Mouse (Mus musculus) MEL (cell line): ENCODE data around the gene Sdccag8. TPM values are rescaled to one million over a fixed set of nuclear protein-coding genes. Genes with fewer than 3 reads are reported as not detected.

ENCODE experiments used
- DNase-seq: peaks from one replicate; pipeline ENCODE4 v3.0.0; 2011; ENCODE audit warnings: low read depth, low spot score
- H3K27ac ChIP-seq: 2 replicates; pipeline ENCODE4 v1.5.1; 2012; ENCODE audit warnings: low read depth, mild to moderate bottlenecking, control low read depth, low read length, moderate library complexity; ENCODE audit not compliant: control insufficient read depth
- H3K27me3 ChIP-seq, 2 experiments: fragments of 150-350 bp in 1 of 2; sonication (generic) in 1 of 2; 2 replicates each; pipeline ENCODE4 v1.6.1; 2012; ENCODE audit warnings: low read length in 2 of 2, mild to moderate bottlenecking in 2 of 2, improper control_type of control experiment in 1 of 2, moderate library complexity in 1 of 2; ENCODE audit not compliant: insufficient read depth in 2 of 2, control insufficient read depth in 1 of 2
- H3K36me3 ChIP-seq, 2 experiments: 2 replicates each; pipeline ENCODE4 v1.6.1; 2012 to 2014; ENCODE audit warnings: low read length in 2 of 2, improper control_type of control experiment in 1 of 2, inconsistent platforms in 1 of 2, mild to moderate bottlenecking in 1 of 2; ENCODE audit not compliant: insufficient read depth in 2 of 2, control insufficient read depth in 1 of 2
- H3K4me1 ChIP-seq, 2 experiments: fragments of 150-350 bp in 1 of 2; sonication (generic) in 1 of 2; 2 replicates each; pipeline ENCODE4 v1.6.1; 2012; ENCODE audit warnings: low read length in 2 of 2, improper control_type of control experiment in 1 of 2, mild to moderate bottlenecking in 1 of 2; ENCODE audit not compliant: insufficient read depth in 2 of 2, control insufficient read depth in 1 of 2
- H3K4me3 ChIP-seq, 2 experiments: fragments of 150-350 bp in 1 of 2; sonication (generic) in 1 of 2; 2 replicates each; pipeline ENCODE4 v1.5.1; 2012; ENCODE audit warnings: low read depth in 2 of 2, low read length in 2 of 2, mild to moderate bottlenecking in 2 of 2, moderate library complexity in 2 of 2, control low read depth in 1 of 2, improper control_type of control experiment in 1 of 2; ENCODE audit not compliant: control insufficient read depth in 1 of 2, insufficient read depth in 1 of 2
- H3K79me2 ChIP-seq: 2 replicates; pipeline ENCODE4 v1.6.1; 2012; ENCODE audit warnings: mild to moderate bottlenecking, low read length, moderate library complexity; ENCODE audit not compliant: control insufficient read depth, poor library complexity, insufficient read depth
- H3K9ac ChIP-seq: 2 replicates; pipeline ENCODE4 v1.6.1; 2012; ENCODE audit warnings: low read depth, mild to moderate bottlenecking, control low read depth, low read length, moderate library complexity; ENCODE audit not compliant: control insufficient read depth, poor library complexity, severe bottlenecking
- H3K9me3 ChIP-seq: fragments of 150-350 bp; sonication (generic); replicated peaks from 2 replicates; pipeline ENCODE4 v1.6.1; 2012; ENCODE audit warnings: mild to moderate bottlenecking, low read length, improper control_type of control experiment, moderate library complexity; ENCODE audit not compliant: insufficient read depth
- ETS1 ChIP-seq: IDR thresholded peaks from 2 replicates; pipeline ENCODE4 v1.6.1; 2012; ENCODE audit warnings: low read depth, mild to moderate bottlenecking, inconsistent platforms, low read length, improper control_type of control experiment, moderate library complexity
- GABPA ChIP-seq: IDR thresholded peaks from 2 replicates; pipeline ENCODE4 v1.6.1; 2012; ENCODE audit warnings: low read depth, mild to moderate bottlenecking, inconsistent platforms, low read length, improper control_type of control experiment, moderate library complexity
- GATA1 ChIP-seq: IDR thresholded peaks from 2 replicates; pipeline ENCODE4 v1.6.1; 2011; ENCODE audit warnings: low read depth, low read length, improper control_type of control experiment
- HCFC1 ChIP-seq: IDR thresholded peaks from 2 replicates; pipeline ENCODE4 v1.6.1; 2012; ENCODE audit warnings: low read depth, mild to moderate bottlenecking, inconsistent platforms, low read length, improper control_type of control experiment, moderate library complexity
- KAT2A ChIP-seq: conservative IDR thresholded peaks from 2 replicates; pipeline ENCODE4 v1.6.1; 2012; ENCODE audit warnings: low read depth, low read length, improper control_type of control experiment, inconsistent platforms
- MAFK ChIP-seq: IDR thresholded peaks from 2 replicates; pipeline ENCODE4 v1.6.1; 2011; ENCODE audit warnings: low read depth, mild to moderate bottlenecking, low read length, improper control_type of control experiment, borderline replicate concordance
- MEF2A ChIP-seq: IDR thresholded peaks from 2 replicates; pipeline ENCODE4 v1.6.1; 2014; ENCODE audit warnings: low read depth, mild to moderate bottlenecking, inconsistent platforms, low read length, improper control_type of control experiment; ENCODE audit not compliant: poor library complexity, insufficient replicate concordance, severe bottlenecking; ENCODE audit errors: extremely low read depth
- MYB ChIP-seq: IDR thresholded peaks from 2 replicates; pipeline ENCODE4 v1.6.1; 2011; ENCODE audit warnings: mild to moderate bottlenecking, low read depth, low read length, improper control_type of control experiment
- MYC ChIP-seq: IDR thresholded peaks from 2 replicates; pipeline ENCODE4 v1.6.1; 2011; ENCODE audit warnings: low read depth, mild to moderate bottlenecking, low read length, improper control_type of control experiment, moderate library complexity
- NRF1 ChIP-seq: IDR thresholded peaks from 2 replicates; pipeline ENCODE4 v1.6.1; 2014; ENCODE audit warnings: low read depth, mild to moderate bottlenecking, inconsistent platforms, low read length, improper control_type of control experiment, moderate library complexity; ENCODE audit not compliant: poor library complexity, insufficient read depth, severe bottlenecking
- POLR2AphosphoS2 ChIP-seq: IDR thresholded peaks from 2 replicates; pipeline ENCODE4 v1.6.1; 2011; ENCODE audit warnings: low read length, improper control_type of control experiment
- TAL1 ChIP-seq: IDR thresholded peaks from 2 replicates; pipeline ENCODE4 v1.6.1; 2012; ENCODE audit warnings: mild to moderate bottlenecking, inconsistent platforms, low read length, moderate library complexity, mixed read lengths
- TBP ChIP-seq: IDR thresholded peaks from 2 replicates; pipeline ENCODE4 v1.8.0; 2011; ENCODE audit warnings: low read depth, low read length, improper control_type of control experiment
- TCF12 ChIP-seq: IDR thresholded peaks from 2 replicates; pipeline ENCODE4 v1.6.1; 2014; ENCODE audit warnings: low read depth, mild to moderate bottlenecking, inconsistent platforms, low read length, improper control_type of control experiment, moderate library complexity
- USF1 ChIP-seq: IDR thresholded peaks from 2 replicates; pipeline ENCODE4 v1.6.1; 2014; ENCODE audit warnings: low read depth, mild to moderate bottlenecking, inconsistent platforms, low read length, improper control_type of control experiment, moderate library complexity
- ZC3H11A ChIP-seq: IDR thresholded peaks from 2 replicates; pipeline ENCODE4 v1.6.1; 2012; ENCODE audit warnings: low read depth, mild to moderate bottlenecking, inconsistent platforms, low read length, improper control_type of control experiment
- ZMIZ1 ChIP-seq: IDR thresholded peaks from 2 replicates; pipeline ENCODE4 v1.6.1; 2012; ENCODE audit warnings: low read depth, mild to moderate bottlenecking, inconsistent platforms, low read length, improper control_type of control experiment, moderate library complexity
- ZNF384 ChIP-seq: IDR thresholded peaks from 2 replicates; pipeline ENCODE4 v1.6.1; 2012; ENCODE audit warnings: low read depth, mild to moderate bottlenecking, inconsistent platforms, low read length, improper control_type of control experiment
- polyA plus RNA-seq, 2 experiments: library from polyadenylated mRNA; stranded (reverse) in 1 of 2; unstranded in 1 of 2; fragments of >175 nt in 1 of 2; fragments of >200 nt in 1 of 2; gene quantifications; 2 replicates each; pipeline versions ENCODE4 v1.2.1 to v1.2.4; 2012; ENCODE audit warnings: low replicate concordance in 2 of 2, low read depth in 1 of 2; ENCODE audit not compliant: insufficient read length in 2 of 2, insufficient read depth in 1 of 2, missing spikeins in 1 of 2
- total RNA-seq: library from RNA; depleted of rRNA; stranded (reverse); fragments of 300-350 nt; gene quantifications from 2 replicates; pipeline ENCODE4 v1.2.3, GENCODE M21; 2012

Sdccag8 gene
- total and polyA plus RNA-seq, 3 experiments = 4.6 to 7.8 TPM; not detected in 1

DNA sequence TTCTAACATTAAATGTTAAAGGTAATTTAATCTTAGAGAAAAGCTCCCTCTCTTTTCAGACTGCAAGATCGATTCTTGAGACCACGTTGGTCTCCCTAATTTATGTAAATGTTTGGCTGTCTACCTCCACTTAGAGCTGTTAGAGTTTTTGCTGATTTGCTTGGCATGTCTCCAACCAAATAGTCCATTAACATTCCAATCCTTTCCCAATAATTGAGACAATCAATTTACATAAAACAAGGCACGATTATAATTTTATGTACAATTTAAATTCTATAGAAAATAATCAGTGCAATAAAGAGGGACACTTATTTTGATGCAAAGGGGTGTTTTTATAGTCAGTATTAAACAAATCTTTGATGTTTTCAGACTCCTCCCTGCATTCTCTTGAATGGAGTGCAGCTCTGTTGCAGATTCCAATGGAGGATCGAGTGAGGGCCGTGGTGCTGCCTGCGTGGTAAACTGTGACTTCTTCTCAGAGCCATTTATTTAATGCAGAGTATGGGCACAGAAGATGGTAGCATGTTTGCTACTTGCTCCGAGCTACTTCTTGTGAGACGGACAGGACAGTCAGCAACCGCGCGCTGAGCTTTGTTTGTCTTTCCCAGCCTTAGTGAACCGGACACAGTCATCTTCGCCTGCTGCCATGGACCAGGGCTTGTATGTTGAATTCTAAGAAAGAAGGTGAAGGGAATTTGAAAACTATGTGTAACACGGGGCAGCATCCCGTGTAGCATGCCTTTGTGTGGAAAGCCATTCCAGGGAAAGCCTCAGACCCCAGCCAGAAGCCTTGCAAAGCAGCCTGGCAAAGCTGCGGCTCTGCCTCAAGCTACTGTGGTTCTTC, 156.4 kb downstream of the Sdccag8 start:
- no peaks in the 10 kb centered on the region for H3K27me3 ChIP-seq
- no peaks in the 10 kb centered on the region for H3K4me1 ChIP-seq
- TF ChIP-seq ETS1 = no peak
- no peak for TF ChIP-seq MYC
- no peak for TF ChIP-seq GATA1
- TF ChIP-seq GABPA = no peak
- no peak for TF ChIP-seq ZMIZ1
- no peak for TF ChIP-seq MYB
- TF ChIP-seq MAFK = no peak
- no peak for TF ChIP-seq NRF1
- no peak for TF ChIP-seq POLR2AphosphoS2
- TF ChIP-seq HCFC1 = no peak
- TF ChIP-seq, all 39 proteins: peak for 0
- Histone ChIP-seq H3K4me3 (no peak overlapping the region), H3K9me3 (no peaks in the 10 kb centered on the region), H3K9ac (no peak overlapping the region), H3K79me2 (no peaks in the 10 kb centered on the region), H3K36me3 (0 out of 4 replicates have a peak, but pooled peaks cover 0 to 2% of the 10 kb centered on the region in 2 experiments), H3K27ac (no peak overlapping the region)
- no peak for DNase-seq

DNA sequence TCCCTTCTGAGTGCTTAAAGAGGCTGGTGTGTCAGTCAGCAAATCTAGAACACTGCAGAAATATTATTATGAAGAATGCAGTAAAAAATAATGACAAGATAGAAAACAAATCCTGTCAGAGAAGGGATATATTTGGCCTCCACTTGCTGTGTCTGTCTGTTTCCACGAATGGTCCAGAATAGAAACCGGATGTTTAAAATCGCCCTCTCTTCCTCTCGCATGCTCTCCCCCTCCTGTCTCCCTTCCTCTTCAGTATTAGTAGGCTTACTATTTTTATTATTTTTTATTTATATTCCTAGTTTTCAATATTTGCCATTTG, 157.0 kb downstream of the Sdccag8 start:
- H3K79me2 ChIP-seq = no peaks in the 10 kb centered on the region
- no peak overlapping the region for H3K9ac ChIP-seq
- H3K27ac ChIP-seq = no peak overlapping the region
- H3K27me3 ChIP-seq = no peaks in the 10 kb centered on the region
- no peaks in the 10 kb centered on the region for H3K9me3 ChIP-seq
- H3K36me3 ChIP-seq = 0 out of 4 replicates have a peak, but pooled peaks cover 0 to 2% of the 10 kb centered on the region in 2 experiments
- H3K4me1 ChIP-seq = no peaks in the 10 kb centered on the region
- no peak for DNase-seq
- no peak overlapping the region for H3K4me3 ChIP-seq
- no peak for TF ChIP-seq POLR2AphosphoS2
- no peak for TF ChIP-seq MYB
- TF ChIP-seq TBP = no peak
- TF ChIP-seq MAFK = no peak
- TF ChIP-seq KAT2A = no peak
- no peak for TF ChIP-seq ZC3H11A
- no peak for TF ChIP-seq MEF2A
- TF ChIP-seq MYC = no peak
- no peak for TF ChIP-seq ZNF384
- no peak for TF ChIP-seq TCF12
- TF ChIP-seq USF1 = no peak
- TF ChIP-seq TAL1 = no peak
